Mouse (Mus musculus) liver, adult 2 months (tissue): ENCODE measurements around the gene Cacng2.

Experiments used
- CTCF ChIP-seq: fragments of 200-500 bp; IDR thresholded peaks from 2 replicates; pipeline ENCODE4 v1.5.1; 2011; ENCODE audit warnings: low read depth, low read length, control low read depth
- POLR2A ChIP-seq: fragments of 200-500 bp; IDR thresholded peaks from 2 replicates; pipeline ENCODE4 v1.6.1; 2011; ENCODE audit warnings: low read length, control low read depth; ENCODE audit not compliant: insufficient read depth; ENCODE audit errors: extremely low read depth

GRCm38 (mm10) chr15:77960693-77961092 is 159.1 kb downstream of the Cacng2 start:
- TF ChIP-seq CTCF (no peak), POLR2A (no peak)
